Mouse (Mus musculus) stomach, embryonic 16.5 days (tissue): ENCODE results near the gene Pou2af1. TPM values are rescaled to one million over a fixed set of nuclear protein-coding genes. Genes with fewer than 3 reads are reported as not detected.

Experiments
- ATAC-seq: fragments of 200-750 bp; cut with Nextera tagmentation; 2 replicates; pipeline ENCODE4 v1.8.0; 2017; ENCODE audit warnings: moderate number of reproducible peaks, moderate TSS enrichment; ENCODE audit not compliant: insufficient read depth, low FRiP score
- H3K27ac ChIP-seq: fragments of 300-500 bp; sonication (generic); 2 replicates; pipeline ENCODE4 v1.5.1; 2014; ENCODE audit warnings: low read length
- H3K27me3 ChIP-seq: fragments of 300-500 bp; sonication (generic); 2 replicates; pipeline ENCODE4 v1.6.1; 2014; ENCODE audit warnings: low read length, control low read depth, mixed read lengths; ENCODE audit not compliant: control insufficient read depth, insufficient read depth
- H3K36me3 ChIP-seq: fragments of 300-500 bp; sonication (generic); 2 replicates; pipeline ENCODE4 v1.6.1; 2014; ENCODE audit warnings: low read length; ENCODE audit not compliant: control insufficient read depth, insufficient read depth
- H3K4me1 ChIP-seq: fragments of 300-500 bp; sonication (generic); 2 replicates; pipeline ENCODE4 v1.6.1; 2014; ENCODE audit warnings: low read length, control low read depth, mixed read lengths; ENCODE audit not compliant: control insufficient read depth, insufficient read depth
- H3K4me2 ChIP-seq: fragments of 300-500 bp; sonication (generic); 2 replicates; pipeline ENCODE4 v1.6.1; 2014; ENCODE audit warnings: low read depth, low read length, mixed read lengths
- H3K4me3 ChIP-seq: fragments of 300-500 bp; sonication (generic); replicated peaks from 2 replicates; pipeline ENCODE4 v1.5.1; 2014; ENCODE audit warnings: mild to moderate bottlenecking, low read length
- H3K9ac ChIP-seq: fragments of 300-500 bp; sonication (generic); 2 replicates; pipeline ENCODE4 v1.6.1; 2014; ENCODE audit warnings: low read length
- H3K9me3 ChIP-seq: fragments of 300-500 bp; sonication (generic); replicated peaks from 2 replicates; pipeline ENCODE4 v1.6.1; 2016; ENCODE audit warnings: low read length, control low read depth; ENCODE audit not compliant: control insufficient read depth
- WGBS: fragments of 180-500 bp; shearing (Covaris S2); extraction: QIAGEN DNeasy Blood & Tissue Kit; methylation state at CpG from one replicate; pipeline ENCODE4 v1.1.7; 2014; 5-methylcytosine and 5-hydroxymethylcytosine counted together
- polyA plus RNA-seq: library from polyadenylated mRNA; unstranded; fragments of >200 nt; fragmentation: Nextera tagmentation; extraction: Ambion mirVana; gene quantifications from 2 replicates; pipeline ENCODE4 v1.2.1, GENCODE M21; 2015

Gene Pou2af1
- polyA plus RNA-seq, 1 experiment from 2014 or later: 0.66 TPM

GRCm38 (mm10) chr9:51256780-51257502, 43.4 kb downstream of the Pou2af1 start:
- Histone ChIP-seq H3K9me3 (peaks cover 5% of the 10 kb centered on the region; the same call in 1 of the 2 replicates), H3K27ac (no peak overlapping the region), H3K36me3 (no peaks in the 10 kb centered on the region), H3K27me3 (no peaks in the 10 kb centered on the region), H3K9ac (no peak overlapping the region), H3K4me2 (no peak overlapping the region), H3K4me3 (no peak overlapping the region), H3K4me1 (no peaks in the 10 kb centered on the region; the same call in 1 of the 2 replicates)
- 58% methylated on average over 4 of the region's 4 CpGs for WGBS
- ATAC-seq: no peak

- Histone ChIP-seq H3K9ac (no peak overlapping the region), H3K36me3 (no peaks in the 10 kb centered on the region), H3K4me2 (no peak overlapping the region), H3K4me3 (no peak overlapping the region), H3K4me1 (no peaks in the 10 kb centered on the region), H3K9me3 (peaks cover 6% of the 10 kb centered on the region; the same call in 1 of the 2 replicates), H3K27me3 (no peaks in the 10 kb centered on the region), H3K27ac (no peak overlapping the region)
- no peak for ATAC-seq
- WGBS: 86% methylated on average over 5 of the region's 5 CpGs
Measured at GRCm38 (mm10) chr9:51258426-51258825, 44.9 kb downstream of the Pou2af1 start.

- Histone ChIP-seq H3K36me3 (no peaks in the 10 kb centered on the region), H3K4me1 (0 out of 2 replicates have a peak, but pooled peaks cover 3% of the 10 kb centered on the region), H3K9ac (no peak overlapping the region), H3K27me3 (no peaks in the 10 kb centered on the region), H3K9me3 (no peaks in the 10 kb centered on the region), H3K4me2 (no peak overlapping the region), H3K4me3 (no peak overlapping the region), H3K27ac (peak overlapping the region; percentile 51; the same call in 1 of the 2 replicates)
- ATAC-seq: no peak
- 68% methylated on average over 5 of the region's 5 CpGs for WGBS
Measured at GRCm38 (mm10) chr9:51268852-51269251, 55.3 kb downstream of the Pou2af1 start.

GRCm38 (mm10) chr9:51271073-51271472, 57.6 kb downstream of the Pou2af1 start:
- Histone ChIP-seq H3K4me2 (no peak overlapping the region), H3K27ac (peak overlapping the region; percentile 5; the same call in 1 of the 2 replicates), H3K27me3 (no peaks in the 10 kb centered on the region), H3K9me3 (no peaks in the 10 kb centered on the region), H3K4me3 (no peak overlapping the region), H3K9ac (no peak overlapping the region), H3K4me1 (peaks cover 9% of the 10 kb centered on the region), H3K36me3 (no peaks in the 10 kb centered on the region)
- no peak; the same call in 1 of the 2 replicates for ATAC-seq
- WGBS: 68% methylated on average over 8 of the region's 8 CpGs

GRCm38 (mm10) chr9:51272102-51272501, 58.6 kb downstream of the Pou2af1 start:
- Histone ChIP-seq H3K36me3 (no peaks in the 10 kb centered on the region), H3K9ac (no peak overlapping the region), H3K9me3 (no peaks in the 10 kb centered on the region), H3K4me2 (no peak overlapping the region), H3K27me3 (no peaks in the 10 kb centered on the region), H3K4me3 (no peak overlapping the region), H3K4me1 (peaks cover 9% of the 10 kb centered on the region), H3K27ac (peak overlapping the region; percentile 73)
- ATAC-seq: no peak
- 58% methylated on average over 5 of the region's 5 CpGs for WGBS

- peaks cover 14% of the 10 kb centered on the region for H3K4me1 ChIP-seq
- 56% methylated on average over 9 of the region's 9 CpGs for WGBS
- H3K4me2 ChIP-seq: peak overlapping the region; percentile 12; the same call in 1 of the 2 replicates
- no peak for ATAC-seq
- H3K9me3 ChIP-seq: no peaks in the 10 kb centered on the region
- no peak overlapping the region for H3K9ac ChIP-seq
- H3K27me3 ChIP-seq: no peaks in the 10 kb centered on the region
- no peak overlapping the region for H3K4me3 ChIP-seq
- no peak overlapping the region for H3K27ac ChIP-seq
- H3K36me3 ChIP-seq: no peaks in the 10 kb centered on the region
Measured at GRCm38 (mm10) chr9:51273581-51274154, 60.2 kb downstream of the Pou2af1 start.

GRCm38 (mm10) chr9:51274678-51275077, 61.2 kb downstream of the Pou2af1 start:
- no peak overlapping the region for H3K4me3 ChIP-seq
- peak overlapping the region; percentile 74 for H3K27ac ChIP-seq
- no peaks in the 10 kb centered on the region for H3K27me3 ChIP-seq
- no peaks in the 10 kb centered on the region for H3K9me3 ChIP-seq
- 11% methylated on average over 4 of the region's 4 CpGs for WGBS
- peak; percentile 48; the same call in 1 of the 2 replicates for ATAC-seq
- no peaks in the 10 kb centered on the region for H3K36me3 ChIP-seq
- H3K4me2 ChIP-seq: peak overlapping the region; percentile 32
- H3K4me1 ChIP-seq: peaks cover 14% of the 10 kb centered on the region
- H3K9ac ChIP-seq: peak overlapping the region; percentile 44

- Histone ChIP-seq H3K27ac (peak overlapping the region; percentile 74), H3K4me2 (peak overlapping the region; percentile 67), H3K4me3 (peak overlapping the region; percentile 55), H3K9ac (peak overlapping the region; percentile 72), H3K27me3 (no peaks in the 10 kb centered on the region), H3K36me3 (no peaks in the 10 kb centered on the region), H3K4me1 (peaks cover 14% of the 10 kb centered on the region), H3K9me3 (no peaks in the 10 kb centered on the region)
- no peak for ATAC-seq
- WGBS: 17% methylated on average over 13 of the region's 13 CpGs
Measured at GRCm38 (mm10) chr9:51277834-51278498, 64.5 kb downstream of the Pou2af1 start.
